Mouse (Mus musculus): ENCODE results near the gene Tpbgl.

- TF ChIP-seq POLR2A (IDR thresholded peaks at IDR 0.05; ENCODE audit: low read depth, low read length), result no peak
- TF ChIP-seq CTCF (IDR thresholded peaks at IDR 0.05; ENCODE audit: extremely low read depth, insufficient read depth, insufficient read length, insufficient replicate concordance), result no peak
These were observed 17.8 kb upstream of the Tpbgl start for GRCm38 (mm10) chr7:99644701-99645100.
